Mouse (Mus musculus): ENCODE data around the gene Scg5. TPM values are rescaled to one million over a fixed set of nuclear protein-coding genes. Genes with fewer than 3 reads are reported as not detected.

Scg5 gene
- polyA plus RNA-seq, 1 experiment = 1.1 TPM

- no peak for DNase-seq (ENCODE audit: low spot score)
Observed at GRCm38 (mm10) chr2:113806851-113807577, 21.9 kb downstream of the Scg5 start.

GRCm38 (mm10) chr2:113805765-113806164, 23.2 kb downstream of the Scg5 start:
- no peak for DNase-seq (ENCODE audit: low spot score)

GRCm38 (mm10) chr2:113803753-113804152, 25.2 kb downstream of the Scg5 start:
- DNase-seq (ENCODE audit: low spot score) = no peak

- no peak for DNase-seq (ENCODE audit: low spot score)
Observed at GRCm38 (mm10) chr2:113800846-113801245, 28.1 kb downstream of the Scg5 start.

- DNase-seq (ENCODE audit: low spot score) = no peak
Observed at GRCm38 (mm10) chr2:113798605-113799004, 30.3 kb downstream of the Scg5 start.

GRCm38 (mm10) chr2:113795186-113795585, 33.7 kb downstream of the Scg5 start:
- DNase-seq (ENCODE audit: low spot score) = no peak

GRCm38 (mm10) chr2:113793521-113793920, 35.4 kb downstream of the Scg5 start:
- no peak for DNase-seq (ENCODE audit: low spot score)

GRCm38 (mm10) chr2:113788821-113789387, 40.0 kb downstream of the Scg5 start:
- no peak for DNase-seq (ENCODE audit: low spot score)

GRCm38 (mm10) chr2:113787882-113788281, 41.0 kb downstream of the Scg5 start:
- DNase-seq (ENCODE audit: low spot score) = no peak

GRCm38 (mm10) chr2:113784851-113785250, 44.1 kb downstream of the Scg5 start:
- DNase-seq (ENCODE audit: low spot score) = no peak

GRCm38 (mm10) chr2:113781521-113781920, 47.4 kb downstream of the Scg5 start:
- no peak for DNase-seq (ENCODE audit: low spot score)

GRCm38 (mm10) chr2:113781107-113781506, 47.8 kb downstream of the Scg5 start:
- no peak for DNase-seq (ENCODE audit: low spot score)

- no peak for DNase-seq (ENCODE audit: low spot score)
Observed at GRCm38 (mm10) chr2:113779336-113779735, 49.6 kb downstream of the Scg5 start.

- no peak for DNase-seq (ENCODE audit: low spot score)
Observed at GRCm38 (mm10) chr2:113778036-113778435, 50.9 kb downstream of the Scg5 start.

- no peak for DNase-seq (ENCODE audit: low spot score)
Observed at GRCm38 (mm10) chr2:113776297-113776696, 52.6 kb downstream of the Scg5 start.

- no peak for DNase-seq (ENCODE audit: low spot score)
Observed at GRCm38 (mm10) chr2:113774150-113774805, 54.6 kb downstream of the Scg5 start.

GRCm38 (mm10) chr2:113768541-113769303, 60.2 kb downstream of the Scg5 start:
- DNase-seq (ENCODE audit: low spot score) = no peak

- no peak for DNase-seq (ENCODE audit: low spot score)
Observed at GRCm38 (mm10) chr2:113765885-113766284, 63.0 kb downstream of the Scg5 start.

GRCm38 (mm10) chr2:113764968-113765367, 64.0 kb downstream of the Scg5 start:
- DNase-seq (ENCODE audit: low spot score) = no peak

GRCm38 (mm10) chr2:113758311-113759161, 70.4 kb downstream of the Scg5 start, which contains the start of gene Grem1:
Gene Grem1 (minus strand): TSS chr2:113758646.
- DNase-seq (ENCODE audit: low spot score) = no peak
